Mouse (Mus musculus): ENCODE results near the gene Prr19.
A peak's percentile ranks its signal among the peaks of the same experiment; 100 is the strongest.
"Not testable (repeated sequence)": the region's sequence is repeated elsewhere in the genome, so short reads cannot be mapped to it uniquely, and the experiment has no call there.

Gene Prr19

DNA sequence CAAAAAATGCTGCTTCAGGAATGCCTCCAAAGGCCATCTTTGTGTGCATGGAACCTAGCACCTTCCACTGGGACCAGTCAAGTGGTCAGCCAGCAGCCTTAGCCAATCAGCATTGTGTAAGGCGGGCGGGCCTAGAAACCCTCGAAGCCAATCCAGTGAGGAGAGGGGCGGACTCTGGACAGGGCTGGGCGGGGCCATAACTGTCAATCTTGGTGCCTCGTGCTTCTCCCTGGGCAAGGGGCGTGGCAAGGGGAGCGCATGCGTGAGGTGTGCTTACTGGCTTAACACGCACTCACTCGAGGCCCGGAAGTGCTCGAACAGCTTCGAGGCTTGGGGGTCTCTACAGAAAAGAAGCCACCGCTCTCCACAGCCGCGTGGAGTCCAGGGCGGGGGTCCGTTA, at the start of gene Prr19:
Gene Prr19, plus strand, starts transcription at position 349 of the 400 bp plus-strand sequence.
- DNase-seq (ENCODE audit: low spot score) = no peak

DNA sequence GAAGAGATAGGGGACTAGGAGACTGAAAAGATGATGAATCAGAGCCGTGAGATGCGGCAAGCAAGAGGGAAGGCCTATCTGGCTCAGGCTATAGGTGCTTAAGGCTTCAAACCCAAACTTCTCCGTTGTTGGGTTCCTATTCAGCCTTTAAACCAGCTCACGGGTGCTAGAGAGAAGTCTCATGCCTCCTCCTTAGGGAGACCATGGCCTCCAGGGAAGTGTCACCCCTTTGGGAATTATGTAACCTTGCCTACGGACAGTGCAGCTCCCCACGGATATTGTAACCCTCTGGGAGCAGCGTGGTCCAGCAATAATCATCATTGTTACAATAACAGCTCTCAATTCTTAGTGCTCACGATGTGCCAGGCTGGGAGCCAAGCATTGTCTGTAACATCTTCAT, 49.4 kb upstream of the Prr19 start:
- no peak for DNase-seq (ENCODE audit: low spot score)

DNA sequence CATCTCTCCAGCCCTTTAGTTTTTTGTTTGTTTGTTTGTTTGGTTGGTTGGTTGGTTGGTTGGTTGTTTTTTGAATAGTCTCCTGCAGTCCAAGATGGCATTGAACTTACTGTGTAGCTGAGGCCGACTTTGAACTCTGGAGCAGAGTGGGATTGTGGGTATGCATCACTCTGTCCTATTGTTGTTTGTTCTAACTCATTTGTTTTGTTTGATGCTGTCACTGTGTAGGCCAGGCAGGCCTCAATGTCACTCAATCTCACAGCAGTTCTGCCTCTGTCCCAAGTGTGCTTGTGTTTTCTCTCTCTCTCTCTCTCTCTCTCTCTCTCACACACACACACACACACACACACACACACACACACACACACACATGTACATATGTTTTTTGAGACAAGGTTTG, 39.3 kb upstream of the Prr19 start:
- DNase-seq (ENCODE audit: low spot score) = no peak

DNA sequence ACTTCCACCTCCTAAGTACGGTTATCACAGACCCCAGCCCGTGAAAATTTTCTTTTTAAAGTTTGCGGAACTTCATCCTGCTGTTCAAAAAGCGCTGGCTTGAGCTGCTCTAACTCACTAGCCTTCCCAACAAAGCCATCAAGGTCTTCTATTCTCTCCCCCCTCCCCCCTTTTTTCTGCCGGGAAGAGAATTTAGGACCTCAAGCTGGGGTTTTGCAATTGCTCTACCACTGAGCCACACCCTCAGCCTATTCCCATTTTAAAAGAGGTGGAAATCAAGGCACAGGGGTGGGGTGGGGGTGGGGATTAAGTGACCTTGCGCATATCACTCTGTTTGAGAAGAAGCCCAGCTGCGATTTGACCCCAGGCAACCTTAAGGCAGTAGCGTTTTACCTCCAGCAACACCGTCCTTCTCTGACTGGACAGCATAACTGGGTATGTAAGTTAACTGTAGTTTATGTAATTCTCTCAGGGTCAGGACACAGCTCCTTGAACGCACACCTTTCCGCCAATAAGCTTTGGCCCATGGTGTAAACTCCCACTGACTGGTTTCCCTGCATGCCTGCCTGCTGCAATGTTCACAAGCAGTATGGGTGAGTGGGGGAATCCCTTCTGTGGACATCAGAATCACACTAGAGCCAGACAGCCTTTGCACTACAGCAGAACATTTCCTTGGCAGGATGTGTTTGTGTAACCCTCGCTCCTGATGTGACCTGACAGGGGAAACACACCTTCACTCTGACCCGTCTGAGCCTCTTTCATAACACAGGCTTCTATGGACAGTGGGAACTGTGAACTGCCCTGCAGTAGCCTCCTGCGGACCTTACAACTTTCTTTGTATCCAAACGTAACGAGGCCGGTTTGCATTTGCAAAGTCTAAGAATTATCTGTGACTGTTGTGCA, 37.0 kb upstream of the Prr19 start:
- DNase-seq (ENCODE audit: low spot score) = no peak

DNA sequence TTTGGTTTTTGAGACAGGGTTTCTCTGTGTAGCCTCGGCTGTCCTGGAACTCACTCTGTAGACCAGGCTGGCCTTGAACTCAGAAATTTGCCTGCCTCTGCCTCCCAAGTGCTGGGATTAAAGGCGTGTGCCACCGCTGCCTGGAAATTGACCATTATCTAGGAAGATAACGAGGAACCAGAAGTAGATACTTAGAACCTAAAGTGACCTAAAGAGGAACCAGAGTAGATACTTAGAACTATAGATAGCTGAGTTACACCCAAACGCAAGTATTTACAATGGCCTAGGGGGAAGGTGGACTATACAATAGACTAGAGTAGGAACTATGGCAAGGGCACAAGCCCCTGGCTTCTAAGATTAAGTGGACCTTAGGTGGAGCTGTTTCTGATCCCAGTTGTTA, 35.5 kb upstream of the Prr19 start:
- DNase-seq (ENCODE audit: low spot score) = not testable (repeated sequence)

DNA sequence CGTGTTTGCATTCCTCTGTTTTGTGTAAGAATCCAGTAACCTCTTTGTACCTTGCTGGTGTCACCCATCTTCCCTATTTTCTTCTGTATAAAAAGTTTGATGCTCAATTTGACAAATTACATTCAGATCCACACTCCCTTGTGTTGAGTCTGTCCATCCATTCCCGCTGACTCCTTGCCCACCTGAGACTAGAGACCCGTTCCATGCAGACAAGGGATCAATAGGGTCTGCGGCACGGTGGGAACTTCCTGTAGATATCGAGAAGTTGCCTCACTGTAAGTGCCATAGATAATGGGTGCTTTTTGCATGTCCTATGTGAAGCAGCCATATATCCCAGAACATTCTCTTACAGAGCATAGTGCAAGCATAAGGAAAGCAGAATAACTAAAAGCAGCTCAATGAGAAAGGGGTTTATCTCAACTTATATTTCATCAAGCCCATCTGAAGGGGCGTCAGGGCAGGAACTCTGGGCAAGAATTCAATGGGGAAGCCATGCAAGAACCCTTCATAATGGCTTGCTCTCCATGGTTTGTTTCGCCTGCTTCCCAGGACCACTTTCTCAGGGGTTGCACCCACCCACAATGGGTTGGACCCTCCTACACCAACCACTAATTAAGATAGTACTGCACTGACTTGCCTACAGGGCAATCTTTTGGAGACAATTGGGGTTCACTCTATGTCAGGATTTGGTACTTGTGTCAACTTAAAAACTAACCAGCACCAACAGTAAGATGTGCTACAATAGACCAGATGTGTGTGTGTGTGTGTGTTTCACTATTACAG, 34.8 kb upstream of the Prr19 start:
- DNase-seq (ENCODE audit: low spot score) = no peak

DNA sequence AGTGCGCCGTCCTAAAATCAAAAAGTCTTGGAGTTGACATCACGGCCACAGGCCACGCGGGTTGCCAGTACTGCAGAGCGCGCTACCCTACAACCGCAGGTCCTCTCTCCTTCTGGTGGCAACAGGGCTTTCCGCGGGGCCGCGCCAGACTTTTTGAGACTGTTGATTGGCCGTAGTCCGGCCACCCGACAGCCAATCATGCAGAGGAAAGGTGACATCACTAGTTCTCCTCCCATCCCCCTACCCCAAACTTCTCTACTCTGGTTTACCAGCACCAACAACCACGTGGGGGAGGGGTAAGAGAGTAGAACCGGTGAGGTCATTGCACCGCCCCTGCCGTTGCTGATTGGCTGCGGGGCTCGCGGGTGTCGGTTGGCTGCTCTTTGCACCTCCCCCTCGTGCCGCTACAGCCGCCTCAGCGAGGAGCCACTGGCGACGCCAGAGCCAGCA, 33.9 kb upstream of the Prr19 start, which contains the start of gene Cic:
Gene Cic, plus strand, starts transcription at position 404 of the 450 bp plus-strand sequence.
- DNase-seq (ENCODE audit: low spot score) = peak; percentile 100

DNA sequence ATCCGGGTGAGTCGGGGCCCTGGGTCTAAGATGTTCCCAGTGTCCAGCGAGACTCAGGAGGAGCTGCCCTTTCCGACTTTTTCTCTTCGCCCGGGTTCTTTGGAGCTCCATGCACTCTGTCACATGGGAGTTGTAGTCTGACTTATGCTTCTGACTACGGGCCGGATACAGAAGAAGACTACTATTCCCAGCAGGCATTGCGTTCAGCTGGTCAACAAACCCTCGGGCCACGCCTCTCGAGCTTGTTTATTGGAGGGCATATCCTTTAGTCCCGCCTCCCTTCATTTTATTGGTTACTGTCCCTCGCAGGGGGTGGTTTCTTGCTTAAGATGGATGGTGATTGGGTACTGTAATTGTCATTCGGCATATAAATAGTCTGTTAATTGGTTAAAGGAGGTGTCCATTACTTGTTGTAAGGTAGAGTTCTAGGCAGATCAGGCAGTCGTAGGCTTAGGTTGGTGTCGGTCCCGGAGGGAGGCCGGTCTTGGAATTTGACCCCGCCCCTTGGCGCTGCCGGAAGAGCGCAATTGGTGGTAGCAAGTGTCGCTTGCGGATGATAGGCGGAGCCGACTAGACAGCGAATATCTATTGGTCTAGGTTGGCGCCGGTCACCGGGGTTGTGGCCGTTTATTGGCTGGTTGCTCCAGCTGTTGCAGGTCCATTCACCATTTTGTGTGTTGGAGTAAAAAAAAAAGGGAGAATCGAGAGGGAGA, 33.3 kb upstream of the Prr19 start:
- peak; percentile 100 for DNase-seq (ENCODE audit: low spot score)

DNA sequence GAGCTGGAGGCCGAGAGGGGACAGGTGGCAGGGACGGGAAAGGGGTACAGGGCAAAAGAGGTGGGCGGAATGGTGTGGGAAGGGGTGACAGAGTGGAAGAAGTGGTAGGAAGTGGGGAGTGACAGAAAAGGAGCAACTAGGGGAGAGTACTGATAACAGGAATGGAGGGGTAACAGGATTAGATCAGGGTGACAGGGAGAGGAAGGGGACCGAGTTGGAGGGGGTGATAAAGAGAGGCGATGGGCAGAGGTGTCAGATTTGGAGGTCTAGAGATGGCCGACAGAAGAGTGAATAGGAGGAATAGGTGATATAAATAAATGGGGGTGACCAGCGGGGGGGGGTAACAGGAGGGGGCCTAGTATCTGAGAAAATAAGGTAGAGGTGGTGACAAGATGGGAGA, 32.6 kb upstream of the Prr19 start:
- DNase-seq (ENCODE audit: low spot score) = no peak

DNA sequence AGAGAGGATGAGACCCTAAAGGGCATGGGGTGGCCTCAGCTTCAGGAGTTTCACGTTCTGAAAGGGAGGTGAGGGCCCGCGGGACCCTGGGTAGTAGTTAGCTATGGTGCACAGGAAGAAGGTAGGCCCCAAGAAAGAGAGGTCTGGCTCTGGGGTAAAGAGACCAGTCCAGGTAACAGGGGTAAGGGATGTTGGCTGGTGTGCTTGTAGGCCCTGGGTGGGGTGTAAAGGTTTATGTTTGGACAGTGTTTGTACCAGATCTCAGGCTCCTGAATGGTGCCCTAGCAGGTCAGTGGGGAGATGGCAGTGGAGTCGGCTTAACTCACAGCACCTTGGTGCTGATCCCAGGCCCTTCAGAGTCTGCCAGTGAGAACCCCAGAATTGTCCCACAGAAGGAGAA, 32.2 kb upstream of the Prr19 start:
- no peak for DNase-seq (ENCODE audit: low spot score)

DNA sequence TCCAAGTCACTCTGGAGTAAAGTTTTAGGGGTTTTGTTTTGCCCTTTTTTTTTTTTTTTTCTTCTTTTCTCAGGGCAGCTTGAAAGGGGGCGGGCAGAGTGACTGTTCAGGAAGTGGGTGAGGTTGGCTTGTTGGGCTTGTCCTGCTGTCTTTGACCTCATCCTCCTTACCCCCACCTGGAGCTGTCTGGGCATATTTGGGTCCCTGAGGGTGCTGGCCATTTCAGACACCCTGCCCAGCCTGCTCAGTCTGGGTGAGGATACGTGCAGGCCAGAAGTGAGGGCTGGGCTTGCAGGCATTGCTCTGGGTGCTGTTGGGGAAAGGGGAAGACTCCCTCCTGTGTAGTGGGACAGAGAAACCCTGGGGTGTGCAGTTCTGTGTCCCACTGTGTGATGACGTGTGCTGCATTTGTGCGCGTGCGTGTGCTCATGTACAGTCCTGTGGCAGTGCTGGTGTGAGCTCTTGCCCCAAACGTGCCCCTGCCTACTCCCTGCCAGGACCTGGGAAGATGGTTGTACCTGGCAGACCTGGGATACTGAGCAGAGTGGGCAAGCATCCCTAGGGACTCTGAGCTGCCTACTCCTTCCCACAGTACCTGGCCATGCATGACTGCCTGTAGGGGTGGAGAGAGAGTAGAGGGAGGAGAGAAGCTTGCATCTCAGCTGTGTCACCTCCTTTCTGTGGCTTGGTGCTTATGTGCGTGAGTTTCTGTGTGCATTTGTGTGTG, 31.5 kb upstream of the Prr19 start:
- no peak for DNase-seq (ENCODE audit: low spot score)

DNA sequence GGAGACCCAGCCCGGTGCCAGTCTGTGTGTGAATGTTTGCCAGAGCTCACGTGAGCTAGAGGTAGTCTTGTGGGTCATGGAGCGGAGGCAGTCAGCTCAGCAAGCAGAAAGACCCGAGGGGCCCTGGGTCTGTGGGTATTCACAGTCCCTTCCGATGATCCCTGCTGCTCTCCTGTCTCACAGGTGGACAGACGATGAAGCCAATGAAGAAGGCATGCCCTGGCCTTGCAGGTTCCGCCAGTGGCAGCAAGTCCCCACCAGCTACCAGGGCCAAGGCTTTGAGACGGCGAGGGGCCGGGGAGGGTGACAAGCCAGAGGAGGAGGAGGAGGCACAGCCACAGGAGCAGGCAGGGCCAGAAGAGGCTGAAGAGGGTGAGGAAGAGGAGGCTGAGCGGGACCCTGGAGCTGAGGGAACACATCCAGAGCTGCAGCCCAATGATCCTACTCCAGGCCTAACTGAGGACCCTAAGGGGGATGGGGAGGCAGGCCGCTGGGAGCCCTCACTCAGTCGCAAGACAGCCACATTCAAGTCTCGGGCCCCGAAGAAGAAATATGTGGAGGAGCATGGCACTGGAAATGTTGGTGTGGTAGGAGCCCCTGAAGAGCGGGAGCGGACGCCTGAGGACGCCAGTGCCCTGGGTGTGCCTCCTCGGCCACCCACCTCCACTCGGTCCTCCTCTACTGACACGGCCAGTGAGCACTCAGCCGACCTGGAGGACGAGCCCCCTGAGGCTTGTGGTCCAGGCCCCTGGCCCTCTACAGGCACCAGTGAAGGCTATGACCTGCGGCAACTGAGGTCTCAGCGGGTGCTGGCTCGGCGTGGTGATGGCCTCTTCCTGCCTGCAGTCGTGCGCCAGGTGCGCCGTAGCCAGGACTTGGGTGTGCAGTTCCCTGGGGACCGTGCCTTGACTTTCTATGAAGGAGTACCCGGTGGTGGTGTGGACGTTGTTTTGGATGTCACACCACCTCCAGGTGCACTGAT, 30.3 kb upstream of the Prr19 start:
- no peak for DNase-seq (ENCODE audit: low spot score)

DNA sequence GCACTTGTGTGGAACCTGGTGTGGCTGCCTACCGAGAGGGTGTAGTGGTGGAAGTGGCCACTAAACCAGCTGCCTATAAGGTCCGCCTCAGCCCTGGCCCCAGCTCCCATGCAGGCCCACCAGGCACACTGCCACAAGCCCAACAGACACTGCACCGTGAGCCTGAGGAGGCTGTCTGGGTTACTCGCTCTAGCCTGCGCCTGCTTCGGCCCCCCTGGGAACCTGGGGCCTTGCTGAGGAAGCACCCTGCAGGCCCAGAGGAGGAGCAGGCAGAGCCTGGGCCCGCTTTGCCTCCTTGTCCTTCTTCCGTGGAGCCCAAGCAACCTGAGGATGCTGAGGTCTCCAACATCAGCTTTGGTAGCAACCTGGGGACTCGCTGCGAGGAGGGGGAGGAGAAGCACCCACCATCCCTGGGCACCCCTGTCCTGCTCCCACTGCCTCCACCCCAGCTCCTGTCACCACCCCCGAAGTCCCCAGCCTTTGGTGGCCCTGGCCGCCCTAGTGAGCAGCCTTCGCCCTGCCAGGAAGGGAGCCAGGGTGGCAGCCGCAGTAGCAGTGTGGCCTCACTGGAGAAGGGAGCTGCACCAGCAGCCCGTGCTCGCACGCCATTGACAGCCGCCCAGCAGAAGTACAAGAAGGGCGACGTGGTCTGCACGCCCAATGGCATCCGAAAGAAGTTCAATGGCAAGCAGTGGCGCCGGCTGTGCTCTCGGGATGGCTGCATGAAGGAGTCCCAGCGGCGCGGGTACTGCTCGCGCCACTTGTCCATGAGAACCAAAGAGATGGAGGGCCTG, 29.4 kb upstream of the Prr19 start:
- DNase-seq (ENCODE audit: low spot score) = no peak

DNA sequence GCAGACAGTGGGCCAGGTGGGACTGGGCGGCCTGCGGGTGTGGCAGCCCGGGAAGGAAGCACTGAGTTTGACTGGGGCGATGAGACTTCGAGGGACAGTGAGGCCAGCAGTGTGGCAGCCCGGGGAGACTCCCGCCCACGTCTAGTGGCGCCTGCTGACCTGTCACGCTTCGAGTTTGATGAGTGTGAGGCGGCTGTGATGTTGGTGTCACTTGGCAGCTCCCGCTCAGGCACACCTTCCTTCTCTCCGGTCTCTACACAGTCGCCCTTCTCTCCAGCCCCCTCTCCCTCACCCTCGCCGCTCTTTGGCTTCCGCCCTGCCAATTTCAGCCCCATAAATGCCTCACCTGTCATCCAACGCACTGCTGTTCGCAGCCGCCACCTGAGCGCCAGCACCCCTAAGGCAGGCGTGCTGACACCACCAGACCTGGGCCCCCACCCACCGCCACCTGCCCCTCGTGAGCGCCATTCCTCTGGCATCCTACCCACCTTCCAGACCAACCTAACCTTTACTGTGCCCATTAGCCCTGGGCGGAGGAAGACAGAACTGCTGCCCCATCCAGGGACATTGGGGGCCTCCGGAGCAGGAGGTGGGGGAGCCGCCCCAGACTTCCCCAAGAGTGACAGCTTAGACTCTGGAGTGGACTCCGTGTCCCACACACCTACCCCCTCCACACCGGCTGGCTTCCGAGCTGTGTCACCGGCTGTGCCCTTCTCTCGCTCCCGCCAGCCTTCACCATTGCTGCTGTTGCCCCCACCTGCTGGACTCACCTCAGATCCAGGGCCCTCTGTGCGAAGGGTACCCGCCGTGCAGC, 28.6 kb upstream of the Prr19 start:
- no peak for DNase-seq (ENCODE audit: low spot score)

DNA sequence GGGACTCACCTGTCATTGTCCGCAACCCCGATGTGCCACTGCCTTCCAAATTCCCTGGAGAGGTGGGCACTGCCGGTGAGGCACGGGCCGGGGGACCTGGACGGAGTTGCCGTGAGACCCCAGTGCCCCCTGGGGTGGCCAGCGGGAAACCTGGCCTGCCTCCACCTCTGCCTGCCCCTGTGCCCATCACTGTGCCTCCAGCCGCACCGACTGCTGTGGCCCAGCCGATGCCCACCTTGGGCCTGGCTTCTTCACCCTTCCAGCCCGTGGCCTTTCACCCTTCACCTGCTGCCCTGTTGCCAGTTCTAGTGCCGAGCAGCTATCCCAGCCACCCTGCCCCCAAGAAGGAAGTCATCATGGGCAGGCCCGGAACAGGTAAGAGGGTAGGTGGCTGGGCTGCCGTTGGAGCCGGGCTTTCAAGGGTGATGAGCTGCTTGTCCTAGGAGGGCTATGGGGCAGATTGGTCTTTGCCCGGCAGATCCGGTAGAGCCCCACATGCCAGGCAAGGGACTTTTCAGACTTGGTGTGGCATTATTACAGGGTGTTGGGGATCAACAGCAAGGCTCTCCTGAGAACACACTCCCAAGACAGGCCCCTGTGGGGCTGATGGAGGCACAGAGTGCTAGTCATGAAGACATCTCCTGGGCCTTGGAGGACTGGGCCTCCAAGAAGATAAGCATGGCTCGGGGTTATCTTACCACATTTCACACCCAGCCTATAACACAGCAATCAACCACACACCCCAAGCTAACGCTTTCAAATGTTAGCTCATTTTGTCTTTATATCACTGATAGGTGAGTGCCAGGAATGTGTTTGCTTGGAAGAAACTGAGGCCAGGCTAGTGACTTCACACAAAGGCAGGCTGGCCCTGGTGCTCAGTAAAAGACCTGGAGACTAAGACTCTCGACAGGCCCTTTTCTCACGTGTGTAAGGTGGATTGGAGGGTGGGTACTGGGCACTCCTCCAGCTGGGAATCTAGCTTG, 27.7 kb upstream of the Prr19 start:
- DNase-seq (ENCODE audit: low spot score) = no peak

DNA sequence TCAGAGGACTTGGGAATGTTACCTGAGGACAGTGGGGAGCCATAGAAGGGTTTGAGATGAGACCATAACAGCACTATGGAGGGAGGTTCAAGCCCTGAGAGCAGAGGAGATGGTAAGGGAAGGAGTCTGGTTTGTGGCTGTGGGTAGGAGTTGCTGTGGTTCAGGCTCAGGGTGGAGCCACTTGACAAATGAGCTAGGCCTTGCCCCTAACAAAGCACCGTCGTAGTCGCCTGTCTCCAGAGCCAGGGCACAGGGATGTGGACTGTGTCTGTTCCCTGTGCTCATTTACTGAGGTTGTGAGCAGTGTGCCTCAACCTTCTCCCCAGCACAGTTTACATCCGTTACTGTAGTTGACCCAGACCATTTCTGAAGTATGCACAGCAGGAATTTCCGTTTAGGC, 26.6 kb upstream of the Prr19 start:
- DNase-seq (ENCODE audit: low spot score) = no peak

DNA sequence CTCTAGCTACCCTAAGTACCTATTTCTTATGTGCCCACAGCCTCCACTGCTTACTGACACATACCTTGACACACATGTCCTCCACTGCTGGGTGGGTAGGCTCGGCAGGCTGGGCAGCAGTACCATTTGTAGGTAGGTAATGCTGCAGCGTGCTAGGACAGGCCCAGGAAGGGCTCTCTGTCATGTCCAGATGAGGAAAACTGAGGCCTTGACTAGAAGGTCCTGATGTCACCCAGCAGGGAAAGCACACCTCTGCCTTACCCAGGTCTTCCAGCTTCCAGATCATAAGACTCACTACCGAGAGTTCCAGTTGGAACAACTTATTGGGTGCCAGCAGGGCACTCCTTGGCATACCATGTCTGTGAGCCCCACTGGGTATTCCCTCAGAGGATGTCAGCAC, 26.2 kb upstream of the Prr19 start:
- no peak for DNase-seq (ENCODE audit: low spot score)

Data from layer of hippocampus, adult 9-10 months (tissue).